Comparison of ENCODE assay signal across 9 mouse cellular contexts in genomic region chr19:6552302-6553028, GRCm38 (mm10). TPM values are rescaled to one million over a fixed set of nuclear protein-coding genes. Genes with fewer than 3 reads are reported as not detected.
DNase-seq lines count a peak whose midpoint lies in the region; ATAC-seq and TF ChIP-seq lines count a peak whose summit lies in the region.
"Had no signal": no experiment of that assay in that cellular context is flagged by ENCODE, and none has a peak within 500 bp of the region (broad histone marks: within the 10 kb centered on the region; RNA-seq: fewer than 3 reads in every experiment).

No protein-coding gene starts in this region.

- H3K9ac ChIP-seq in MEL (ENCODE audit: control insufficient read depth, low read depth, low read length, poor library complexity, severe bottlenecking) = peak overlapping the region; percentile 38
- H3K9ac ChIP-seq in liver, embryonic 13.5 days = no peak overlapping the region
- H3K9ac ChIP-seq: midbrain, embryonic 12.5 days had no signal

- no peaks in the 10 kb centered on the region for H3K27me3 ChIP-seq in MEL (ENCODE audit: control insufficient read depth in 1 of 2, insufficient read depth in 2 of 2, low read length in 2 of 2)
- H3K27me3 ChIP-seq in liver, embryonic 13.5 days = no peaks in the 10 kb centered on the region
- H3K27me3 ChIP-seq: midbrain, embryonic 12.5 days had no signal

- no peak overlapping the region for H3K4me2 ChIP-seq in liver, embryonic 13.5 days
- H3K4me2 ChIP-seq: midbrain, embryonic 12.5 days had no signal

- 48% methylated on average over 2 of the region's 4 CpGs for WGBS in liver, embryonic 13.5 days (ENCODE audit: insufficient replicate concordance)

- no peak for TF ChIP-seq POLR2A in MEL (IDR thresholded peaks at IDR 0.05; ENCODE audit: control insufficient read depth in 1 of 2, insufficient read depth in 1 of 2, low read depth in 1 of 2, low read length in 2 of 2, poor library complexity in 1 of 2)

- DNase-seq in left cerebral cortex, adult 2 months (ENCODE audit: extremely low spot score in 1 of 2, low spot score in 2 of 2) = peak in 1 of 2 experiments; percentile 48
- no peak for DNase-seq in left cerebral cortex, postnatal 36 days (ENCODE audit: low spot score in 2 of 2)
- peak; percentile 89 for DNase-seq in MEL (ENCODE audit: low read depth, low spot score)
- peak; percentile 24 for DNase-seq in c-Kit-positive CD71-negative TER-119-negative erythroid progenitor cells, embryonic 14.5 days (ENCODE audit: low read depth)
- peak; percentile 68 to 71 for DNase-seq in frontal cortex, postnatal 10 days (ENCODE audit: low spot score in 2 of 2)
- DNase-seq in liver, embryonic 13.5 days = peak; percentile 20
- peak; percentile 53 to 54 for DNase-seq in spleen, adult 18-20 months
- no peak for DNase-seq in layer of hippocampus, postnatal 36 days

- no peaks in the 10 kb centered on the region for H3K9me3 ChIP-seq in MEL (replicated peaks; ENCODE audit: insufficient read depth, low read length)
- H3K9me3 ChIP-seq in liver, embryonic 13.5 days (replicated peaks) = no peaks in the 10 kb centered on the region
- H3K9me3 ChIP-seq: midbrain, embryonic 12.5 days had no signal

- TF ChIP-seq CTCF in left cerebral cortex, adult 2 months (IDR thresholded peaks at IDR 0.05) = peak; percentile 65
- TF ChIP-seq CTCF in MEL (IDR thresholded peaks at IDR 0.05 in 2 of 3, conservative IDR thresholded peaks at IDR 0.05 in 1 of 3; ENCODE audit: control insufficient read depth in 1 of 3, insufficient read depth in 1 of 3, low read depth in 2 of 3, low read length in 3 of 3, poor library complexity in 1 of 3, severe bottlenecking in 1 of 3) = peak in 2 of 3 experiments; percentile 65 to 73

- TF ChIP-seq RAD21 in MEL (IDR thresholded peaks at IDR 0.05; ENCODE audit: low read depth, low read length) = peak; percentile 16

- 0 out of 4 replicates have a peak, but pooled peaks of 1 of the 2 experiments have one; percentile 27 for TF ChIP-seq EP300 in MEL (IDR thresholded peaks at IDR 0.05; ENCODE audit: low read depth in 1 of 2, low read length in 2 of 2)

- no peak overlapping the region for H3K27ac ChIP-seq in left cerebral cortex, adult 2 months
- H3K27ac ChIP-seq in MEL (ENCODE audit: control insufficient read depth, low read depth, low read length) = peak overlapping the region; percentile 76
- H3K27ac ChIP-seq in liver, embryonic 13.5 days = no peak overlapping the region
- H3K27ac ChIP-seq: midbrain, embryonic 12.5 days had no signal

- intact Hi-C loops in left cerebral cortex, adult 2 months (cut with DNase I) = no loop called here
- intact Hi-C loops in left cerebral cortex, postnatal 36 days (cut with DNase I) = no loop called here

- no peaks in the 10 kb centered on the region for H3K36me3 ChIP-seq in MEL (ENCODE audit: control insufficient read depth in 1 of 2, insufficient read depth in 2 of 2, low read length in 2 of 2)
- no peaks in the 10 kb centered on the region for H3K36me3 ChIP-seq in liver, embryonic 13.5 days
- H3K36me3 ChIP-seq: midbrain, embryonic 12.5 days had no signal

- H3K79me2 ChIP-seq in MEL (ENCODE audit: control insufficient read depth, insufficient read depth, low read length, poor library complexity) = no peaks in the 10 kb centered on the region

- H3K4me3 ChIP-seq in left cerebral cortex, adult 2 months = no peak overlapping the region
- H3K4me3 ChIP-seq in MEL (ENCODE audit: control insufficient read depth in 1 of 2, insufficient read depth in 1 of 2, low read depth in 2 of 2, low read length in 2 of 2) = peak overlapping the region; percentile 31 to 58
- no peak overlapping the region for H3K4me3 ChIP-seq in liver, embryonic 13.5 days (replicated peaks)
- H3K4me3 ChIP-seq: midbrain, embryonic 12.5 days had no signal

- 0 out of 2 replicates have a peak, but pooled peaks have one; percentile 39 for ATAC-seq in liver, embryonic 13.5 days (ENCODE audit: low read depth)

- H3K4me1 ChIP-seq in MEL (ENCODE audit: control insufficient read depth in 1 of 2, insufficient read depth in 2 of 2, low read length in 2 of 2) = peaks cover 0 to 9% of the 10 kb centered on the region in 2 experiments; a peak in 1 of 4 replicates
- no peaks in the 10 kb centered on the region for H3K4me1 ChIP-seq in liver, embryonic 13.5 days (replicated peaks)

TF ChIP-seq in MEL, 35 proteins besides CTCF, POLR2A, EP300 and RAD21:
- TF ChIP-seq NRF1 (IDR thresholded peaks at IDR 0.05; ENCODE audit: insufficient read depth, low read depth, low read length, poor library complexity, severe bottlenecking) (no peak), GABPA (IDR thresholded peaks at IDR 0.05; ENCODE audit: low read depth, low read length) (no peak), ETS1 (IDR thresholded peaks at IDR 0.05; ENCODE audit: low read depth, low read length) (no peak), POLR2AphosphoS5 (IDR thresholded peaks at IDR 0.05; ENCODE audit: borderline replicate concordance, low read depth, low read length) (no peak), E2F4 (IDR thresholded peaks at IDR 0.05; ENCODE audit: borderline replicate concordance, low read depth, low read length) (no peak), MYC (IDR thresholded peaks at IDR 0.05; ENCODE audit: low read depth, low read length) (no peak), KAT2A (conservative IDR thresholded peaks at IDR 0.05; ENCODE audit: low read depth, low read length) (no peak), JUND (IDR thresholded peaks at IDR 0.05; ENCODE audit: low read depth, low read length) (no peak), MYB (IDR thresholded peaks at IDR 0.05; ENCODE audit: low read depth, low read length) (no peak), MAZ (IDR thresholded peaks at IDR 0.05; ENCODE audit: low read depth, low read length) (peak; percentile 86), MXI1 (IDR thresholded peaks at IDR 0.05; ENCODE audit: low read depth, low read length) (0 out of 2 replicates have a peak, but pooled peaks have one; percentile 39), RCOR1 (IDR thresholded peaks at IDR 0.05; ENCODE audit: low read depth, low read length) (no peak), MAX (IDR thresholded peaks at IDR 0.05; ENCODE audit: low read length) (no peak), NELFE (IDR thresholded peaks at IDR 0.05; ENCODE audit: low read depth, low read length) (no peak), CHD2 (IDR thresholded peaks at IDR 0.05; ENCODE audit: low read length) (no peak), HCFC1 (IDR thresholded peaks at IDR 0.05; ENCODE audit: low read depth, low read length) (0 out of 2 replicates have a peak, but pooled peaks have one; percentile 34), TBP (IDR thresholded peaks at IDR 0.05; ENCODE audit: low read depth, low read length) (no peak), ZNF384 (IDR thresholded peaks at IDR 0.05; ENCODE audit: low read depth, low read length) (peak; percentile 23; the same call in 1 of the 2 replicates), MEF2A (IDR thresholded peaks at IDR 0.05; ENCODE audit: extremely low read depth, insufficient replicate concordance, low read depth, low read length, poor library complexity, severe bottlenecking) (no peak), ELF1 (IDR thresholded peaks at IDR 0.05; ENCODE audit: low read depth, low read length) (no peak), USF2 (IDR thresholded peaks at IDR 0.05; ENCODE audit: borderline replicate concordance in 1 of 2, insufficient read depth in 1 of 2, low read depth in 1 of 2, low read length in 2 of 2) (no peak), TAL1 (IDR thresholded peaks at IDR 0.05; ENCODE audit: low read length) (no peak), GATA1 (IDR thresholded peaks at IDR 0.05; ENCODE audit: low read depth, low read length) (no peak), SIN3A (IDR thresholded peaks at IDR 0.05; ENCODE audit: low read length) (peak; percentile 22), ZC3H11A (IDR thresholded peaks at IDR 0.05; ENCODE audit: low read depth, low read length) (no peak), USF1 (IDR thresholded peaks at IDR 0.05; ENCODE audit: low read depth, low read length) (peak; percentile 61; the same call in 1 of the 2 replicates), TCF12 (IDR thresholded peaks at IDR 0.05; ENCODE audit: low read depth, low read length) (no peak), ZKSCAN1 (IDR thresholded peaks at IDR 0.05; ENCODE audit: low read depth, low read length) (no peak), BHLHE40 (IDR thresholded peaks at IDR 0.05; ENCODE audit: borderline replicate concordance, low read depth, low read length) (no peak; the same call in 1 of the 2 replicates), CHD1 (IDR thresholded peaks at IDR 0.05; ENCODE audit: low read depth, low read length) (no peak), ZMIZ1 (IDR thresholded peaks at IDR 0.05; ENCODE audit: low read depth, low read length) (no peak), SMC3 (IDR thresholded peaks at IDR 0.05; ENCODE audit: low read depth, low read length) (peak; percentile 26), UBTF (IDR thresholded peaks at IDR 0.05; ENCODE audit: borderline replicate concordance, insufficient read depth, low read depth, low read length) (no peak), POLR2AphosphoS2 (IDR thresholded peaks at IDR 0.05; ENCODE audit: low read length) (no peak), MAFK (IDR thresholded peaks at IDR 0.05; ENCODE audit: borderline replicate concordance, low read depth, low read length) (no peak)

RNA-seq across cellular contexts. Expression of gene Slc22a12, which starts 9.6 kb away (rescaled TPM):
- under 1 TPM in 1 of 2 experiments, not detected in 1; 0.68 TPM for total RNA-seq in left cerebral cortex, adult 2 months (2021)
- under 1 TPM; 0.25 to 0.50 TPM for total RNA-seq in left cerebral cortex, postnatal 36 days (2021)
- not detected in 2 replicates for total RNA-seq in MEL (2012; rRNA removed)
- polyA plus RNA-seq in MEL (2012; ENCODE audit: insufficient read depth in 1 of 2, insufficient read length in 2 of 2, low read depth in 1 of 2, low replicate concordance in 2 of 2, missing spikeins in 1 of 2) = not detected
- polyA plus RNA-seq in liver, embryonic 13.5 days (2015; fragmentation: Nextera tagmentation; extraction: Ambion mirVana) = not detected in 2 replicates
- under 1 TPM; 0.40 to 0.71 TPM for total RNA-seq in layer of hippocampus, postnatal 36 days (2021)
- polyA plus RNA-seq: midbrain, embryonic 12.5 days had no signal

Comparison
In these comparisons a context has a peak if more than half of its experiments do, and no peak if none do; other contexts are left out.
1. DNase-seq: peak in MEL (single experiment), c-Kit-positive CD71-negative TER-119-negative erythroid progenitor cells, embryonic 14.5 days (single experiment), frontal cortex, postnatal 10 days (2 of 2), liver, embryonic 13.5 days (single experiment) and spleen, adult 18-20 months (2 of 2); none in left cerebral cortex, postnatal 36 days (0 of 2) and layer of hippocampus, postnatal 36 days (0 of 2).
2. H3K4me3 ChIP-seq: peak in MEL (2 of 2); none in left cerebral cortex, adult 2 months (single experiment) and liver, embryonic 13.5 days (single experiment).